In genomic region chr8:72577941-72578340, GRCm38 (mm10) we compare ENCODE assay signal across 16 mouse cellular contexts. TPM values are rescaled to one million over a fixed set of nuclear protein-coding genes. Genes with fewer than 3 reads are reported as not detected.
DNase-seq lines count a peak whose midpoint lies in the region; ATAC-seq and TF ChIP-seq lines count a peak whose summit lies in the region.
"Had no signal": no experiment of that assay in that cellular context is flagged by ENCODE, and none has a peak within 500 bp of the region (broad histone marks: within the 10 kb centered on the region; RNA-seq: fewer than 3 reads in every experiment).

No protein-coding gene starts in this region.

- 0 out of 2 replicates have a peak, but pooled peaks have one; percentile 24 for TF ChIP-seq EP300 in heart, postnatal 0 days (IDR thresholded peaks at IDR 0.05; ENCODE audit: low read depth)

- ATAC-seq in embryonic facial prominence, embryonic 14.5 days (ENCODE audit: low read depth): no peak
- ATAC-seq in embryonic facial prominence, embryonic 15.5 days (ENCODE audit: insufficient number of reproducible peaks, low FRiP score, low TSS enrichment, low read depth): no peak
- ATAC-seq in heart, postnatal 0 days (ENCODE audit: insufficient read depth, low read depth): peak; percentile 77
- ATAC-seq in activated CD4-positive, CD25-positive, alpha-beta regulatory T cell, adult 4 months: no peak
- ATAC-seq: forebrain, embryonic 13.5 days; midbrain, embryonic 16.5 days had no signal

- intact Hi-C loops in heart, postnatal 36 days (cut with DNase I): no loop called here

- H3K4me3 ChIP-seq in heart, embryonic 10.5 days: no peak overlapping the region
- H3K4me3 ChIP-seq in embryonic facial prominence, embryonic 14.5 days (ENCODE audit: low read depth, low read length): no peak overlapping the region
- H3K4me3 ChIP-seq in embryonic facial prominence, embryonic 15.5 days (replicated peaks): no peak overlapping the region
- H3K4me3 ChIP-seq in heart, postnatal 0 days (ENCODE audit: low read depth, low read length): no peak overlapping the region
- H3K4me3 ChIP-seq in thymus, adult 2 months (ENCODE audit: control insufficient read depth, insufficient read depth, low read length): no peak overlapping the region
- H3K4me3 ChIP-seq: forebrain, embryonic 13.5 days; hindbrain, embryonic 10.5 days; limb, embryonic 15.5 days; megakaryocyte, embryonic 14.5 days had no signal

- H3K27me3 ChIP-seq in heart, embryonic 10.5 days (ENCODE audit: insufficient read depth, poor library complexity, severe bottlenecking): no peaks in the 10 kb centered on the region
- H3K27me3 ChIP-seq in embryonic facial prominence, embryonic 14.5 days (replicated peaks; ENCODE audit: control insufficient read depth, insufficient read depth, low read length): no peaks in the 10 kb centered on the region
- H3K27me3 ChIP-seq in embryonic facial prominence, embryonic 15.5 days: no peaks in the 10 kb centered on the region
- H3K27me3 ChIP-seq in heart, postnatal 0 days (ENCODE audit: control insufficient read depth, insufficient read depth, low read length): no peaks in the 10 kb centered on the region
- no peaks in the 10 kb centered on the region for H3K27me3 ChIP-seq in thymus, adult 2 months (ENCODE audit: control insufficient read depth, insufficient read depth, low read length)
- H3K27me3 ChIP-seq: forebrain, embryonic 13.5 days; limb, embryonic 15.5 days had no signal

- no peak for TF ChIP-seq CTCF in heart, postnatal 0 days (IDR thresholded peaks at IDR 0.05; ENCODE audit: low read depth)
- TF ChIP-seq CTCF in thymus, adult 2 months (IDR thresholded peaks at IDR 0.05; ENCODE audit: borderline replicate concordance, control insufficient read depth, extremely low read depth, insufficient read depth, low read length, poor library complexity): no peak

- H3K36me3 ChIP-seq in heart, embryonic 10.5 days: peaks cover 27% of the 10 kb centered on the region; the same call in 1 of the 2 replicates
- no peaks in the 10 kb centered on the region for H3K36me3 ChIP-seq in embryonic facial prominence, embryonic 14.5 days (ENCODE audit: control insufficient read depth, insufficient read depth, low read length)
- 0 out of 2 replicates have a peak, but pooled peaks cover 4% of the 10 kb centered on the region for H3K36me3 ChIP-seq in embryonic facial prominence, embryonic 15.5 days
- peaks cover 19% of the 10 kb centered on the region for H3K36me3 ChIP-seq in heart, postnatal 0 days (replicated peaks; ENCODE audit: control insufficient read depth, insufficient read depth, low read length)
- H3K36me3 ChIP-seq in thymus, adult 2 months (ENCODE audit: control insufficient read depth, insufficient read depth, low read length): no peaks in the 10 kb centered on the region
- H3K36me3 ChIP-seq: limb, embryonic 15.5 days had no signal

- H3K4me2 ChIP-seq in embryonic facial prominence, embryonic 14.5 days (ENCODE audit: low read depth, low read length): no peak overlapping the region
- no peak overlapping the region for H3K4me2 ChIP-seq in embryonic facial prominence, embryonic 15.5 days (replicated peaks)
- peak overlapping the region; percentile 20; the same call in 1 of the 2 replicates for H3K4me2 ChIP-seq in heart, postnatal 0 days (ENCODE audit: low read depth, low read length)
- H3K4me2 ChIP-seq: forebrain, embryonic 13.5 days; limb, embryonic 15.5 days had no signal

- DNase-seq in heart, embryonic 10.5 days (ENCODE audit: low spot score): no peak
- no peak for DNase-seq in heart, postnatal 36 days
- DNase-seq in embryonic facial prominence, embryonic 14.5 days (ENCODE audit: low spot score): peak; percentile 69
- peak; percentile 73 for DNase-seq in heart, postnatal 0 days (ENCODE audit: low spot score)
- DNase-seq in thymus, adult 2 months: no peak
- DNase-seq: cerebellum, adult 9-11 months; kidney, adult 18-20 months; kidney, postnatal 36 days; spleen, adult 18-20 months had no signal

- H3K4me1 ChIP-seq in heart, embryonic 10.5 days: peaks cover 17% of the 10 kb centered on the region
- H3K4me1 ChIP-seq in embryonic facial prominence, embryonic 14.5 days (ENCODE audit: control insufficient read depth, insufficient read depth, low read length): no peaks in the 10 kb centered on the region
- H3K4me1 ChIP-seq in embryonic facial prominence, embryonic 15.5 days: peaks cover 2% of the 10 kb centered on the region; the same call in 1 of the 2 replicates
- H3K4me1 ChIP-seq in heart, postnatal 0 days (ENCODE audit: control insufficient read depth, insufficient read depth): peaks cover 21% of the 10 kb centered on the region
- peaks cover 4% of the 10 kb centered on the region for H3K4me1 ChIP-seq in thymus, adult 2 months (replicated peaks; ENCODE audit: control insufficient read depth, insufficient read depth, low read length)

- WGBS in heart, embryonic 10.5 days: 56% methylated on average over 1 of the region's 1 CpGs
- 62% methylated on average over 1 of the region's 1 CpGs for WGBS in embryonic facial prominence, embryonic 14.5 days
- WGBS in embryonic facial prominence, embryonic 15.5 days: 73% methylated on average over 1 of the region's 1 CpGs
- 42% methylated on average over 1 of the region's 1 CpGs for WGBS in heart, postnatal 0 days
- 96% methylated on average over 1 of the region's 1 CpGs for WGBS in thymus, adult 2 months

- no peak overlapping the region for H3K9ac ChIP-seq in embryonic facial prominence, embryonic 14.5 days (ENCODE audit: low read depth, low read length)
- H3K9ac ChIP-seq in embryonic facial prominence, embryonic 15.5 days: no peak overlapping the region
- H3K9ac ChIP-seq in heart, postnatal 0 days (replicated peaks; ENCODE audit: low read depth, low read length): no peak overlapping the region
- H3K9ac ChIP-seq: forebrain, embryonic 13.5 days; limb, embryonic 15.5 days had no signal

- no peak for TF ChIP-seq POLR2A in thymus, adult 2 months (IDR thresholded peaks at IDR 0.05; ENCODE audit: control insufficient read depth, extremely low read depth, insufficient read depth, low read length, poor library complexity)

- no peaks in the 10 kb centered on the region for H3K9me3 ChIP-seq in heart, embryonic 10.5 days
- H3K9me3 ChIP-seq in embryonic facial prominence, embryonic 14.5 days (ENCODE audit: control insufficient read depth, low read length): no peaks in the 10 kb centered on the region
- no peaks in the 10 kb centered on the region for H3K9me3 ChIP-seq in embryonic facial prominence, embryonic 15.5 days (replicated peaks)
- no peaks in the 10 kb centered on the region for H3K9me3 ChIP-seq in heart, postnatal 0 days (replicated peaks; ENCODE audit: control insufficient read depth, low read length)
- H3K9me3 ChIP-seq: forebrain, embryonic 13.5 days; hindbrain, embryonic 10.5 days; limb, embryonic 15.5 days; megakaryocyte, embryonic 14.5 days had no signal

- peak overlapping the region; percentile 78 for H3K27ac ChIP-seq in heart, embryonic 10.5 days
- no peak overlapping the region for H3K27ac ChIP-seq in embryonic facial prominence, embryonic 14.5 days (replicated peaks; ENCODE audit: low read depth, low read length)
- 0 out of 2 replicates have a peak overlapping the region, but pooled peaks have one; percentile 48 for H3K27ac ChIP-seq in embryonic facial prominence, embryonic 15.5 days (replicated peaks)
- H3K27ac ChIP-seq in heart, postnatal 0 days (ENCODE audit: low read depth): peak overlapping the region; percentile 78
- no peak overlapping the region for H3K27ac ChIP-seq in thymus, adult 2 months (ENCODE audit: control insufficient read depth, insufficient read depth, low read length)
- H3K27ac ChIP-seq: forebrain, embryonic 13.5 days; hindbrain, embryonic 10.5 days; limb, embryonic 15.5 days had no signal

RNA-seq across cellular contexts. Expression of gene Tmem38a, which starts 6.1 kb away (rescaled TPM):
- 42.0 and 60.3 TPM in 2 replicates for polyA plus RNA-seq in heart, embryonic 10.5 days (2016; fragmentation: Nextera tagmentation; extraction: Ambion mirVana)
- 100 to 1,000 TPM; 447 to 482 TPM for total RNA-seq in heart, postnatal 36 days (2021)
- polyA plus RNA-seq in embryonic facial prominence, embryonic 14.5 days (2014; fragmentation: Nextera tagmentation; extraction: Ambion mirVana): 60.1 and 70.6 TPM in 2 replicates
- 35.2 and 37.2 TPM in 2 replicates for polyA plus RNA-seq in embryonic facial prominence, embryonic 15.5 days (2015; fragmentation: Nextera tagmentation; extraction: Ambion mirVana)
- total RNA-seq in heart, postnatal 0 days (2014; rRNA removed; ENCODE audit: low replicate concordance): 278 and 325 TPM in 2 replicates
- 205 and 214 TPM in 2 replicates for polyA plus RNA-seq in heart, postnatal 0 days (2015; fragmentation: Nextera tagmentation; extraction: Ambion mirVana)
- 1 to 10 TPM in 1 of 2 experiments, under 1 TPM in 1; 0.56 to 1.5 TPM for polyA plus RNA-seq in activated CD4-positive, CD25-positive, alpha-beta regulatory T cell, adult 4 months (2017; shearing (Covaris generic))
- polyA plus RNA-seq in thymus, adult 2 months (2012; rRNA removed): 23.2 and 56.1 TPM in 2 replicates

RNA-seq across cellular contexts. Expression of gene Smim7, which starts 7.1 kb away (rescaled TPM):
- polyA plus RNA-seq in heart, embryonic 10.5 days (2016; fragmentation: Nextera tagmentation; extraction: Ambion mirVana): 98.6 and 104 TPM in 2 replicates
- total RNA-seq in heart, postnatal 36 days (2021): 100 to 1,000 TPM; 129 to 135 TPM
- polyA plus RNA-seq in embryonic facial prominence, embryonic 14.5 days (2014; fragmentation: Nextera tagmentation; extraction: Ambion mirVana): 100 and 113 TPM in 2 replicates
- 116 and 121 TPM in 2 replicates for polyA plus RNA-seq in embryonic facial prominence, embryonic 15.5 days (2015; fragmentation: Nextera tagmentation; extraction: Ambion mirVana)
- total RNA-seq in heart, postnatal 0 days (2014; rRNA removed; ENCODE audit: low replicate concordance): 101 and 108 TPM in 2 replicates
- polyA plus RNA-seq in heart, postnatal 0 days (2015; fragmentation: Nextera tagmentation; extraction: Ambion mirVana): 116 and 120 TPM in 2 replicates
- polyA plus RNA-seq in activated CD4-positive, CD25-positive, alpha-beta regulatory T cell, adult 4 months (2017; shearing (Covaris generic)): 10 to 100 TPM; 81.4 to 85.5 TPM
- 66.4 and 79.2 TPM in 2 replicates for polyA plus RNA-seq in thymus, adult 2 months (2012; rRNA removed)

RNA-seq across cellular contexts. Expression of gene Med26, which starts 29.9 kb away (rescaled TPM):
- 12.7 and 14.9 TPM in 2 replicates for polyA plus RNA-seq in heart, embryonic 10.5 days (2016; fragmentation: Nextera tagmentation; extraction: Ambion mirVana)
- 1 to 10 TPM; 7.6 to 7.9 TPM for total RNA-seq in heart, postnatal 36 days (2021)
- polyA plus RNA-seq in embryonic facial prominence, embryonic 14.5 days (2014; fragmentation: Nextera tagmentation; extraction: Ambion mirVana): 13.9 and 16.2 TPM in 2 replicates
- polyA plus RNA-seq in embryonic facial prominence, embryonic 15.5 days (2015; fragmentation: Nextera tagmentation; extraction: Ambion mirVana): 18.4 and 20.4 TPM in 2 replicates
- total RNA-seq in heart, postnatal 0 days (2014; rRNA removed; ENCODE audit: low replicate concordance): 6.0 and 17.0 TPM in 2 replicates
- polyA plus RNA-seq in heart, postnatal 0 days (2015; fragmentation: Nextera tagmentation; extraction: Ambion mirVana): 6.2 and 6.6 TPM in 2 replicates
- 1 to 10 TPM; 4.9 to 5.8 TPM for polyA plus RNA-seq in activated CD4-positive, CD25-positive, alpha-beta regulatory T cell, adult 4 months (2017; shearing (Covaris generic))
- 26.3 and 32.1 TPM in 2 replicates for polyA plus RNA-seq in thymus, adult 2 months (2012; rRNA removed)

Comparison
In these comparisons a context has a peak if more than half of its experiments do, and no peak if none do; other contexts are left out.
1. DNase-seq: peak in embryonic facial prominence, embryonic 14.5 days (single experiment) and heart, postnatal 0 days (single experiment); none in heart, embryonic 10.5 days (single experiment), heart, postnatal 36 days (0 of 2) and thymus, adult 2 months (single experiment).
2. H3K27ac ChIP-seq: peak in heart, embryonic 10.5 days (single experiment), embryonic facial prominence, embryonic 15.5 days (single experiment) and heart, postnatal 0 days (single experiment); none in embryonic facial prominence, embryonic 14.5 days (single experiment) and thymus, adult 2 months (single experiment).